Mouse (Mus musculus) intestine, postnatal 0 days (tissue): ENCODE measurements around the gene Cbarp. TPM values are rescaled to one million over a fixed set of nuclear protein-coding genes. Genes with fewer than 3 reads are reported as not detected.
A peak's percentile ranks its signal among the peaks of the same experiment; 100 is the strongest.
"Not testable (repeated sequence)": the region's sequence is repeated elsewhere in the genome, so short reads cannot be mapped to it uniquely, and the experiment has no call there.

Experiments used
- ATAC-seq: fragments of 200-750 bp; cut with Nextera tagmentation; 2 replicates; pipeline ENCODE4 v1.8.0; 2017; ENCODE audit warnings: mild to moderate bottlenecking, moderate TSS enrichment, moderate library complexity
- H3K27ac ChIP-seq: fragments of 300-500 bp; sonication (generic); 2 replicates; pipeline ENCODE4 v1.5.1; 2014; ENCODE audit warnings: mild to moderate bottlenecking, low read depth, low read length, moderate library complexity
- H3K27me3 ChIP-seq: fragments of 300-500 bp; sonication (generic); replicated peaks from 2 replicates; pipeline ENCODE4 v1.6.1; 2014; ENCODE audit warnings: low read length, mixed read lengths; ENCODE audit not compliant: control insufficient read depth, insufficient read depth
- H3K36me3 ChIP-seq: fragments of 300-500 bp; sonication (generic); 2 replicates; pipeline ENCODE4 v1.6.1; 2014; ENCODE audit warnings: mild to moderate bottlenecking, moderate library complexity; ENCODE audit not compliant: control insufficient read depth, insufficient read depth
- H3K4me1 ChIP-seq: fragments of 300-500 bp; sonication (generic); replicated peaks from 2 replicates; pipeline ENCODE4 v1.6.1; 2014; ENCODE audit warnings: antibody characterized with exemption, low read length, mixed read lengths; ENCODE audit not compliant: control insufficient read depth, insufficient read depth
- H3K4me2 ChIP-seq: fragments of 300-500 bp; sonication (generic); replicated peaks from 2 replicates; pipeline ENCODE4 v1.6.1; 2014; ENCODE audit warnings: low read depth, mild to moderate bottlenecking, moderate library complexity
- H3K4me3 ChIP-seq: fragments of 300-500 bp; sonication (generic); 2 replicates; pipeline ENCODE4 v1.5.1; 2014; ENCODE audit warnings: low read depth, low read length
- H3K9ac ChIP-seq: fragments of 300-500 bp; sonication (generic); 2 replicates; pipeline ENCODE4 v1.6.1; 2014; ENCODE audit warnings: mild to moderate bottlenecking, low read depth, low read length
- H3K9me3 ChIP-seq: fragments of 300-500 bp; sonication (generic); 2 replicates; pipeline ENCODE4 v1.6.1; 2016; ENCODE audit warnings: mixed run types; ENCODE audit not compliant: control insufficient read depth
- CTCF ChIP-seq: sonication (generic); IDR thresholded peaks from 2 replicates; pipeline ENCODE4 v1.5.1; 2016; ENCODE audit warnings: low read depth, mild to moderate bottlenecking, control low read depth, antibody characterized with exemption, moderate library complexity
- WGBS: fragments of 180-500 bp; shearing (Covaris S2); extraction: QIAGEN DNeasy Blood & Tissue Kit; methylation state at CpG from one replicate; pipeline ENCODE4 v1.1.7; 2014; 5-methylcytosine and 5-hydroxymethylcytosine counted together
- polyA plus RNA-seq: library from polyadenylated mRNA; unstranded; fragments of >200 nt; fragmentation: Nextera tagmentation; extraction: Ambion mirVana; gene quantifications from 2 replicates; pipeline ENCODE4 v1.2.1, GENCODE M21; 2015

Gene Cbarp
- polyA plus RNA-seq, 1 experiment from 2014 or later = 2.1 TPM

- under 1% methylated on average over 43 of the region's 48 CpGs for WGBS
- peak overlapping the region; percentile 99 for H3K9ac ChIP-seq
- no peak for TF ChIP-seq CTCF
- H3K4me2 ChIP-seq = peak overlapping the region; percentile 67
- peaks cover 12% of the 10 kb centered on the region; the same call in 1 of the 2 replicates for H3K4me1 ChIP-seq
- no peaks in the 10 kb centered on the region for H3K9me3 ChIP-seq
- peak; percentile 58 for ATAC-seq
- H3K27me3 ChIP-seq = no peaks in the 10 kb centered on the region
- peak overlapping the region; percentile 100 for H3K27ac ChIP-seq
- peaks cover 31% of the 10 kb centered on the region for H3K36me3 ChIP-seq
- peak overlapping the region; percentile 81 for H3K4me3 ChIP-seq
Observed at GRCm38 (mm10) chr10:80168038-80168661, 27.5 kb upstream of the Cbarp start.

- ATAC-seq = peak; percentile 86
- Histone ChIP-seq H3K27ac (peak overlapping the region; percentile 100), H3K4me1 (peaks cover 12% of the 10 kb centered on the region; the same call in 1 of the 2 replicates), H3K4me3 (peak overlapping the region; percentile 81), H3K4me2 (peak overlapping the region; percentile 67), H3K9me3 (no peaks in the 10 kb centered on the region), H3K9ac (peak overlapping the region; percentile 99), H3K36me3 (peaks cover 31% of the 10 kb centered on the region), H3K27me3 (no peaks in the 10 kb centered on the region)
- no peak for TF ChIP-seq CTCF
- under 1% methylated on average over 51 of the region's 55 CpGs for WGBS
Observed at GRCm38 (mm10) chr10:80167460-80168037, 26.9 kb upstream of the Cbarp start.

- Histone ChIP-seq H3K9ac (0 out of 2 replicates have a peak overlapping the region, but pooled peaks have one; percentile 46), H3K4me1 (peaks cover 20% of the 10 kb centered on the region)
- not testable (repeated sequence) for ATAC-seq
Observed at GRCm38 (mm10) chr10:80166136-80166535, 25.5 kb upstream of the Cbarp start.

GRCm38 (mm10) chr10:80165392-80166128, 24.9 kb upstream of the Cbarp start, which contains the start of gene Cirbp:
Gene Cirbp (plus strand): TSS chr10:80165985.
- H3K4me3 ChIP-seq = peak within 1 kb of the TSS; percentile 37
- TF ChIP-seq CTCF = no peak
- H3K9ac ChIP-seq = peak within 1 kb of the TSS; percentile 46
- H3K27ac ChIP-seq = peak within 1 kb of the TSS; percentile 60
- H3K4me2 ChIP-seq = peak within 1 kb of the TSS; percentile 82
- 18% methylated on average over 20 of the region's 20 CpGs for WGBS
- no peaks in the 10 kb centered on the region for H3K9me3 ChIP-seq
- no peaks in the 10 kb centered on the region for H3K27me3 ChIP-seq
- peaks cover 14% of the 10 kb centered on the region for H3K36me3 ChIP-seq
- ATAC-seq = no peak
- H3K4me1 ChIP-seq = peaks cover 23% of the 10 kb centered on the region

More at GRCm38 (mm10) chr10:80166136-80166535, 25.5 kb upstream of the Cbarp start:
- Histone ChIP-seq H3K36me3 (peaks cover 20% of the 10 kb centered on the region), H3K27ac (peak overlapping the region; percentile 60), H3K4me2 (peak overlapping the region; percentile 82)
- not testable (repeated sequence) for H3K27me3 ChIP-seq, H3K4me3 ChIP-seq, H3K9me3 ChIP-seq
- 87% methylated on average over 4 of the region's 4 CpGs for WGBS

DNA sequence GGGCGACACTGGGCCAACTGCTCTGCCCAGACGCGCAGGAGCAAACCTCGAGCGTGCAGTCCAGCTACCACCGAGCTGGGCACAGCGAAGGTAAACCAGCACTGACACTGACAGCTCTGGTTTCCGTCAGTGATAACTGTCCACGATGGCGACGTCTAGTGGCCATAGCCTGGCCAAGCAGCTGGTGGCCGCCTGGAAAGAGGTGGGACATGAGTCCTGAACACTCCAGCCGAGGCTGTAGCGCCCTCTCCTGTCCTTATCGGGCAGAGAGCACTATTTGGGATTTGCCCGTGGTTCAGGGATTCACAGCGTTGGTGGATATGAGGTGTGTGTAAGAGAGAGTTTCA, 24.3 kb upstream of the Cbarp start:
- Histone ChIP-seq H3K9me3 (no peaks in the 10 kb centered on the region), H3K27ac (peak overlapping the region; percentile 60), H3K4me1 (peaks cover 29% of the 10 kb centered on the region), H3K9ac (peak overlapping the region; percentile 46), H3K36me3 (peaks cover 9% of the 10 kb centered on the region), H3K4me3 (peak overlapping the region; percentile 37), H3K27me3 (no peaks in the 10 kb centered on the region), H3K4me2 (peak overlapping the region; percentile 82)
- peak; percentile 13 for ATAC-seq
- TF ChIP-seq CTCF = peak; percentile 100
- WGBS = 0% methylated on average over 17 of the region's 17 CpGs
